Mouse (Mus musculus) layer of hippocampus, postnatal 36 days (tissue): ENCODE data around the gene Gm26938. TPM values are rescaled to one million over a fixed set of nuclear protein-coding genes. Genes with fewer than 3 reads are reported as not detected.

Experiments
- DNase-seq, 2 experiments: peaks; one replicate each; pipeline ENCODE4 v3.0.0; 2022
- total RNA-seq, 2 experiments: library from RNA; stranded (reverse); gene quantifications; 2 replicates each; pipeline ENCODE4 v1.2.3; 2021

The Gm26938 gene
- total RNA-seq: not detected

DNA sequence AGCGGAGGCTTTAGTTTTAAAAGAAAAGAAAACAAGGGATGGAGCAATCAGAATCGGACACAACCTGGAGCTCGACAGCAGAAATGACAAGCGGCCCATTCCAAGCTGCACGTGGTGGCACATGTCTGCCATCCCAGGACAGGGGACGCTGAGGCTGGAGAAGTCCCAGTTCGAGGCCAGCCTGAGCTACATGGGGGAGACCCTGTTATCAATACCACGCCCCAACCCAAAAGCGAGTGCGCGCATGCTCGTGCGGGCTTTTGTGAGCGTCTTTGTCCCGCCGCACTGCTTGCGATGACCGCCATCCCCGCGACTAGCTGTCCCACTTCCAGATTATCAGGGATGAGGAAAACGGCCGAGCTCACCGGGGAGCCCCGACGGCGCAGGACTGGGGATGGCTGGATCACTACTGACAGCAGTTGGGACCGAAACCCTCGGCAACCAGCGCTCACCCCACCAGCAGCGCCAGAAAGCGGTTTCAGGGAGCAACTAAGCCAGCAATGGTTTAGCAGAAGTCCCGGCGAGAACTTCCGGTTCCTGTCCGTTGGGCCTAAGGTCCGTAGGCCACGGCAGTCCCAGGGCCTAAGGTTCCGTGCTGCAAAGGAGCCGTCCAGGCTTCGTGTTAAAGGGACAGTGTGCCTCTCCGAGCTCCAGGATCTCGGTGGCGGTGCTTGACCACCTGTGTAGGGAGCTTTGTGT, at the start of gene Gm26938, which contains the start of gene Psmg3:
TSS of gene Gm26938 (minus strand) at position 51 of the 699 bp plus-strand sequence.
TSS of gene Psmg3 (minus strand) at position 529 of the 699 bp plus-strand sequence.
- DNase-seq: peak; percentile 89

DNA sequence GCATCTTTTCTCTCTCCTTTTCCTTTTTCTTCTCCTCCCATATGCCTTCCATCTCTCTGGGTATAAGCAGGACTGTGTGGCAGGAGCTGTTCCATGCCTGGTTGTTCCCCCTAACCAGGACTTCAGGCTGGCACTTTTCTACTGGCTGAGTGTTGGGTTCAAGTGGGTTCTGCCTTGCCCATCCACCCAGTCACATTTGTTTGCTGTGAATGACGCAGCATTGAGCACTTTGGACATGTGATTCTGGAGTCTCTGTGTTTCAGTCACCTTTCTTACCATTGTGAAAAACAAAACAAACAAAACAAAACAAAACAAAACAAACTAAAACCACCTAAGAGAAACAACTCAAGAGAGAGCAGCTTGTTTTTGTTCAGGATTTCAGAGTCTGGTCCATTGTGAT, 45.3 kb upstream of the Gm26938 start:
- no peak for DNase-seq

DNA sequence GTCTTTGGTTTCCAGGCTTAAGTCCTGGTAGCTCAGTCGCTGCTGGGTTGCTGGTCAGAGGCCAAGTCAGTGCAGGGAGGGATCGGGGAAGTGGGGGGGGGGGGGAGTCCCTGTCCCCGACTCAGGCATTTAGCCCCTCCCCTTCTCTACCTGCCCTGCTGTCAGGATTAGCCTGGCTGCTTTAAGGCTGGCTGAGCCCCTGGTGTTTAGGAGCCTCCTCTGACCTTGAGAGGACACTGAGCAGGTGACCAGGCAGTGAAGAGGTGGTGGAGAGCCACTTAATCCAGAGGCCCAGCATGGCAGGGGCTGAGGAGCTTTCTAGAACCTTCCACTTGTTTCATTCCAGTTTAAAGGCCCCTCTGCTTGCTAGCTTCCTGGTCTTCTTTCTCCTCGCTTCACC, 44.7 kb upstream of the Gm26938 start:
- DNase-seq: no peak

DNA sequence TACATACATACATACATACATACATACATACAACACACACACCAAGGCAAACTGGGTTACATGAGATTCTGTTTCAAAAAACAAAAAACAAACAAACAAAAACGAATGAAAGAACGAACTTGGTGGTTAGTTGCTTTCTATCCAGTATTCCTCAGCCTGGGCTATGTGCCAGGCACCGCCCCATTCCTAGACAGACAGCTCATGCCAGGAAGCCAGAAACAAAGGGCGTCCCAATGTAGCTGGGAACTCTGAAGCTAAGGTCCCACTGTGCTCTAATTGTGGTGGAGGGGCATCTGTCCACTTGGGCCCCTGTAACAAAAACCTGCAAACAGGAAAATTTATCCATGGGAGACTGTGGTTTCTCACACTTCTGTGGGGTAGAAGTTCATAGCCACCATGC, 36.6 kb upstream of the Gm26938 start:
- peak in 1 of 2 experiments; percentile 19 for DNase-seq

DNA sequence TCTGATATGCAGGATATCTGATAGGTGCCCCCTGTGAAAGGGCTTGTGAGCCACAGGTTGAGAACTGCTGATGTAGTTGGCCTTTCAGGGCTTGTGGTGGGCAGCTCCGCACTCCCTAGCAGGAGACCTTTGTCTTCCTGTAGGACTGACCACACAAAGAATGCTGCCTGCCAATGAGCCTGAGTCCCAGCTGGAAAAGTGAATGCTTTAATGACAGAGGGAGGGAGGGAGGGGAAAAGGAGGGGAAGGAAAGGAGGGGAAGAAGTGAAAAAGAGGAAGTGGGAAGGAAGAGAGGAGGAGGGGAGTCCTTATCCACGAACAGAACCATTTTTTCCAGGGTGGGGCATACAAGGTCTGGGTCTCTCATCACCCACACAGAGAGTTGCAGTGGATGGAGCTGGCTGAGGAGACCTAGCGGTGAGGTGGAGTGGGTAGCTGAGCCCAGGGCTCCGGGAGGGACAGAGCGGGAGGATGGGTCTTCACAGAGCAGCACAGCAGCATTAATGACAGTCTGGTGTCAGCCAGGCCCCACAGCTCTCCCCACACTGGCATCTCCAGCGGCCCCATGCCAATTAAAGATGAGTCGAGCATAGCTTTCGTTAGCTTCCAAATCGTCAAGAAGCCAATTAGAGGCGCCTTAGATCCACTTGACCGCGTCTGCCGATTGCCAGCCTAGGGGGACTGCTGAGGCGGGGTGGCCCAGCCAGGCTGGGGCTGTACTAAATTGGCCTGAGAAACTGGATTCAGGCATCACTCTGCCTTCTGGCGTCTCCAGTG, 34.3 kb upstream of the Gm26938 start:
- no peak for DNase-seq

DNA sequence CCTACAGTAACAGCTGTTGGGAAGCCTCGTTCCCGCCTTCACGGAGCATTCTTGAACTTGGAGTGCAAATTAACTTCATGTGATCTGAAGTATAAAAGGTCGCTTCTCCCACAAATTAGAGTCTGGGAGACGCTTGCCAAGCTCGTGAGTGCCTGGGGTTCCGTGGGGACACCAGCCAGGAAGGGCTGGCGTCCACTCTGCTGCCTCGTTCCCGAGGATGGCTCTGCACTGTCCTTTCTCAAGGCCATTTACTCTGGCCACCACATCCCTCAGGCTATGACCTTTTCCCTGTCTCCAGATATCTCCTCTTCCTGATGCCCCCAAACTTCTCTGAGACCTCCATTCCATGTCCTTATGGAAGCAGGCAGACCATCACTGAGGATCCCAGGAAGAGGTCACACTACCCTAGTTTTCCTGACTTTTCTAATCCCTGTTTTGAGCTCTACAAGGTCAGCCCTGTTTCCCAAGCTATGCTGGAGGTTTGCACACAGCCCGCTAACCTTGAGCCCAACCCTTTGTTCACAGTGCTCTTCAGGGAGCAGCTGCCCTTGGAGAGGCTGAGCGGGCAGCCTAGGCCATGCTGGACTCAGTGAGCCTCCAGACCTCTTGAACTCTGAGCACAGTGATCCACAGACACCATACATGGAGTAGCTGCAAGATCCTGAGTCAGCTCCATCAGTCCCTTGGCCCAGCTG, 23.6 kb upstream of the Gm26938 start:
- DNase-seq: no peak

DNA sequence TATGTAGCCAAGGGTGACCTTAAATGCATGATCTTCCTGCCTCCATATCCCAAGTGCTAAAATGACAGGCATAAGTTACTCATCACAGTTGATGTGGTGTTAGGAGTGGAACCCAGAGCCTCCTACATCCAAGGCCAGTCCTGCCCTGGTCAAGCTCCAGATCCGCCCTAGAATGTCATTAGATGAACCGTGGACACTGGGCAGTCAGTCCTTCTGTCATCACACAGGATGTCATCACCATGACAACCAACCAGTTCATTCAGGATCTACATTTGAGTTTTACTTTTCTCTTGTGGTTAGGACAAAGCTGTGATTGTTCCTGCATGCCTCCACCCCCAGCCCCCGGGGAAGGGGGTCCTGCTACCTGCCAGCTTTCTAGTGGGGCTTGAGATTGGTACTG, 12.9 kb upstream of the Gm26938 start:
- no peak for DNase-seq

DNA sequence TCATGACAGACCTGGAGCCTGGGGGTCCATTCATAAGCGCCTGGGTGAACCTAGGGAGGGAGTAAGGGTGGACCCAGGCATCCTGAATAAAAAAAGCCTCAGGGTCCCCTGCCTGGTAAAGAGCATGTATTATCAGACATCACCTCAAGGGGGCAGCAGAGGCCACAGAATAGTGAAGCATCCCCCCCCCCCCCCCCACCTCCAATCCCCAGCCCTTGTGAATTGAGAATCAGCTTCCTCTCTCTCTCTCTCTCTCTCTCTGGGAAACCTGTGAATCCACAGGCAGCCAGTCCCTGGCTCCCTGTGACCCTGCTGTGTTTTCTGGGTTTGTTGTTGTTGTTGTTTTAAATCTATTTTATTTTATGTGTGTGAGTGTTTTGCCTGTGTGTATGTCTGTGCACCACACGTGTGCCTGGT, 12.3 kb upstream of the Gm26938 start:
- peak; percentile 16 to 28 for DNase-seq

DNA sequence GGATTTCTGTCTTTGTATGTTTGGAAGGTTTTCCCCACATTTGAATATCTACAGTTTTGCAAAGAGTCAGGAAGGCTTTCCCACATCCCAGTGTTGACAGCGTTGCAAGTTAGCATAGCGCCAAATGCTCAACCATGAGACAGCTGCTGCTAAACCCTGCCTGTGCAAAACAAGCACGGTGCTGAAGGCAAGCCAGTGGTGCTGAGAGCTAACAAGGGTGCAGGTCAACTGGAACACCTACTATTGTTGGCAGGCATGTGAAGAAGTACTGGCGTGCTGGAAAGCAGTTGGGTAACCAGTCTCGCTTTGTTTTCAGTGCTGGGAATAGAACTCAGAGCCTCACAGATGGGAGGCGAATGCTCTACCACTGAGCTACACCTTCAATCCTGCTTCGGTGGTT, 9.5 kb upstream of the Gm26938 start:
- DNase-seq: no peak

DNA sequence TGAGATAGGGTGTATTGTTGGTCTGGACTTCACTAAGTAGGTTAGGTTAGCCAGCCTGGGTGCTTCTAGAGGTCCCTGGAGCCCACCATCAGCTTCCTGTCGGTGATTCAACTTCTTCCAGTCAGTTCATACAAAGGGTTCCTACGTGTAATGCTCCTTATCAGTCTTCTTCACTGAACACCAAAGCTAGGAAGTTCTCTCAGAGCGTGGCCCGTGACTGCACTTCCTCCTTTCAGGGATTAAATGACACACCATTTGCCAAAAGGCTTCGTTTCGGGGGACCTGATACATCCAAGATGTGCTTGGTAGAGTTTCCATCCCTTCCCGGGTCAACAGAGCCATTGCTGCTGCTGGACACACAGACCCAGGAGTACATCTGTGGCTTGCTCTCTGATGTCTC, 5.9 kb upstream of the Gm26938 start:
- no peak for DNase-seq

DNA sequence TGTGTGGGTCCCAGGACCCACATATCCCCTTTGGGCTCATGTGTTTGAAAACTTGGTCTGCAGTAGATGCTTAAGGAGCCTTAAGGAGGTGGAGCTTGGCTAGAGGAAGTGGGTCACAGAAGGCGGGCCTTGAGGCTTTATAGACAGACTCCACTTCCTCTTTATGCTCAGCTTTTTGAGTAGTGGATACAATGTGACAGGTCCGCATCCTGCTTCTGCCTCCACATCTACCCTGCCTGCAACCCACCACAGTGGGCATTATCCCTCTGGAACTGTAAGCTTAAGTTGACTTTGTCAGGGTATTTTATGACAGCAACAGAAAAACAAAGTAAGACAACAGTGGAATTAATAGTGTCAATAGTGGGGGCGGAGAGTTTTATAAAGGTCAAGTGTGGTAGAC, 4.5 kb upstream of the Gm26938 start:
- no peak for DNase-seq

DNA sequence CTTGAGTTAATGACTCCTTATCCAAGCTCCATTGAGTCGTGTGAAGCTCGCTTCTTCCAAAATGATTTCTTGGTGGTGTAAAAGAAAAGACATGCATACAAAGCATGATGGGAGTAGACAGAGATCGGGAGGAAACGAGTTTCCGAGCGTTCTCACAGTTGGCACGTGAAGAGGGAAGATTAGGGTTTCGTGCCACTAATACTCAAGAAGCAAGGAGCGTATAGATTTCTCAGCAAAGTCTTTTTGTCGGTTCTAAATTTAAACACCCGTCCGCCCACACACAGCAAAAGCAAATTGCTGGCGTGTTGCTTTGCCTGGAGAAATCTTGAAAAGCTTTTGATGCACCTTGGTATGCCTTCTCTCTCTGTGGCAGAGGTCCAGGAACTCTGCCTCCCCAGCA, 3.2 kb upstream of the Gm26938 start:
- no peak for DNase-seq

DNA sequence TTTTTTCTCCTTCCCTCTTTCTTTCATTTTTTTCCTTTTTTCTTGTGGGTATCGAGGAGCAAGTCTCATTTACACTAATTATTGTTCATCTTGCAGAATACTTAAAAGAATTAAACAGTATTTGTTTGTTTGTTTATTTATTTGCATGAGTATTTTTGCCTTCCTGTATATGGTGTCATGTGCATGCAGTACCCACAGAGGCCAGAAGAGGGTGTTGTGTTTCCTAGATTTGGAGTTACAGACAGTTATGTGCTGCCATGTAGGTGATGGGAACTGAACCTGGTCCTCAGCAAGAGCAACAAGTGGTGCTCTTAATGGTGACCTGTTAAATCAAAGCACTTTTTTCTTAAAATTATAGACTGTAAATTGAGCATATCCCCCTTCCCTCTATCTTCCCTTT, 1.4 kb upstream of the Gm26938 start:
- DNase-seq: no peak

DNA sequence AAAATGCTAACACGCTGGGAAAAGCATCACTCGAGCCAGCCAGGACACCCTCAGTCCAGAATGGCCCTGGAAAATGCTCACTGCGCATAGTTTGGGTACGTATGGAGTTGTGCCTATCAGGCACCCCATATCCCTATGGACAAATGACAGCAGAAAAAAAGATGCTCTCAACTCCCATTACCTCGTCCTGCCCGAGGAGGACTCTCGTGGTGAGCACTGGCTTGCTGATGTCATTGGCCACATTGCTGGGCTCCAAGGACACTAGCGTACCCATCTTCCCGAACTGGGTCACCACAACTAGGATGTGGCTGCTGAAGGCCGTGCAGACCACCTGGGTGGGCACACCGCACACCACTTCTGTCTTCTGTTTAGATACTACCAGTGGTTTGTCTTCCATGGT, 260 bp downstream of the Gm26938 start:
- DNase-seq: no peak

DNA sequence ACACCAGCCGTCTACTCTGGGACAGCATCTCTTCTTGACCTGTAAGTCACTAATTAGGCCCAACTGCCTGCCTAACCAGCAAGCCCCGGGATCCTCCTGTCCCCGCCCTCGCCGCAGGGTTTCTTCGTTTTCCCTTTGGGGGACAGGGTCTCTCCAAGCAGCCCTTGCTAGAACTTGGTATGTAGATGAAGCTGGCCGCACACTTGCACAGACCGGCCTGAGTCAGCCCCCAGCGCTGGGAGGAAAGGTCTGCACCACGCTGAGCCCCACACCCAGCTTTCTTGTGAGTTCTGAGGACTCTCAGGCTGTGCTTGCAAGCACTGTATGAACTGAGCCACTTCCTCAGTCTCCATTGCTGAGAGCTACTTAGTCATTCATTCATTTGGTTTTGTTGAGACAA, 1.7 kb downstream of the Gm26938 start:
- DNase-seq: no peak

DNA sequence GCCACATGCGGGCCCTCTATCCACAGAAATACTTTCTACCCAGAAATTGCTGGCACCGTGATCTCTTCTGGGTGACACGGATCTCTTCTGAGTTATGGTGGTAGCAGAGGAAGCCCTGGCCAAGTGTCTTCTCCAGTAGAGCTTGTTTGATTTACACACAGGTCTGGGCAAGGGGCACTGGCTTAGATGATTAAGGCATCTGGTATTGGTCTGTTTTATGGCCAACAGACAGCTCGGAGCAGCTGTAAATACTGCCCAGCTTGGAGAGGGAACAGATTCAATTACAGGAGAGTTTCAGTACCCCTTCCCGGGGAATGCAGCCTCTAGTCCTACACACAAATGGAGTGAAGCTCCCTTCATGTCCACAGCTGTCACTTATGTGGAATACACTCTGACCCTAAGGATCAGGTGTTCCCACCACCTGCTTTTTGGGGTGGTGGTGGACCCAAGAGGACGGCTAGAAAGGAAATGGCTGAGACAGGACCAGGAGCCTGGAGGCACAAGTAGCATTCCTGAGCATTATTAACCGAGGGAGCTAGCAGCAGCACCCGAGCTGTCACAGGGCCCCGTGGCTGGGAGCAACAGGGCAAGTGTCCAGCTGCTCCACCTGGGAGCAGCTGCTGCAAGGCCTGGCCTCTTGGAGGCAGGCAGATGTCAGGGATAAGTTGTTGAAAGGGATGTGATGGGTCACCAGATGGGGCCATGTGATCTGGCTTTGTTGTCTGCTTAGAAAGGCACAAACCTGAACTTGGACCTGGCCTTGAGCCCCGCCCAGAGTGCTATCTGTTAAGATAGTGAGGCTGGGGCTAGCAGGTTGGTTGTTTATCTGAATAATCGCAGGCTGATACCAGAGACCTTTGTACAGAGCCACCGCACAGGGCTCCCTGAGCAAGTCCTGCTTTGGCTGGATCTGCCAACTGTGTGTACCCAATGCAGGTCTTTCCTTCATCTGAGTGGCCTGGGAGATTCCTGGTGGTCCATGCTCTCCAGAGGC, 4.4 kb downstream of the Gm26938 start:
- no peak for DNase-seq

DNA sequence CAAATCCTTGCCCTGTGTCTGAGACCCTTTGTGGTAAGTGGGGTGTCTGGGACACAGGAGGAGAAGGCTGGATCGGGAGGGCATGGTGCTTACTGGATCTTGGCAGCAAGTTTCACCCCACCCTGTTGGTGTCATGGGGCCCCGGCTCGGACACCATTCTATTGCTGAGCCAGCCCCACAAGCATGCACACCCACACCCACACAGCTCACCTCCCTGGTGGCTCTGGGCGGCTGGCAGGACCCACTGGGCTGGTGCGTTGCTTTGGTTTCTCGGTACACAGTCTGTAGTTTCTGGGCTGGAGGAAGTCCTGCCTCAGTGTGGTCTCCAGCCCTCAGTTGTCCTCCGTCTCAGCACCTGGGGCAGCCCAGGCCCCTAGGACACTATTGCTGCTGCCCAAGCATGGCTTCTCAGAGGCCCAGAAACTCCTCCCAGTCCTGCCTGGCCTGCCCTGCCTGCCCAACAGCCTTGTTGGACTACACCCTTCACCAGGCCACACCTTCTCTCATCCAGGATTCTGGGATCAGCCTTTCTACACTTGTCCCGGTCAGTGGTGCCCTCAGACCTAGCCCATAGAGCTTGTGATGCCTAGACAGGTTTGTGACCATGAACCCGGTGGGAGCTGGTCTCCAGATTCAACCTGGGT, 6.5 kb downstream of the Gm26938 start, which contains the start of gene Tmem184a:
TSS of gene Tmem184a (minus strand) at position 380 of the 644 bp plus-strand sequence.
- no peak for DNase-seq

DNA sequence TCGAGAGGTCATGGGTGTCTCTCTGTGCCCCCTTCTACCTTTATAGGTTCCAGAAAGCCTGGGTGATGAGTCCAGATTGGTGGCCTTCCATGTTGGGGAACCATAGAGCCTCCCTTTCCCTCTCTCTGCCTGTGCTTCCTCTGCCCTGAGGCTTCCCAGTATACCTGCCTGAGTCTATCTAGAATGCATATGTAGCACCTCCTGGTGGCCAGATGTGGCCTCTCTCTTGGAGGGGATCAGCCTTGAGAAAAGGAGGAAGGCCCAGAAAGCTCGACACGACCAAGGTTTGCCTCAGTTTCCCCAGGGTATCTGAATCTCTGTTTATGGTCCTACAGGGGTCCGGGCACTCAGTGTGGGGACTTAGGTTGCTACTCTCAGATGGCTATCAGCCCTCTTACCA, 7.4 kb downstream of the Gm26938 start:
- no peak for DNase-seq

DNA sequence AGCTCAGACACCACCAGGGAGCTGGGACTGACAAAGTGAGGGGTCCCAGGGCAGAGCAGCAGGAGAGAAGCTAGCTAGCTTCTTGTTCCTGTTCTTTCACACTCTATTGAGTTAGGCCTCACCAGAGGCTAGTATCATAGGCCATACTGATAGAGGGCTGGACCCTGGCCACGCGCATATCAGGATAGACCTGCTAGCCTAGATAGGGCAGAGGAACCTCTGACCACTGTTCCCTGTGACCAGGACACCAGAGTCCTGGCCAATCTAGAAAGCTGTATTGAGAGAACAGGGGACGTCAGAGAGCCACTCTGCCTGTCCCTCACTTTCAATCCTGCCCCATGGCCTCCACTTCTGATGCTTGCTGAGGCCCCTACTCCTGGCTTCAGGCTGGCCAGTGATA, 8.2 kb downstream of the Gm26938 start:
- DNase-seq: no peak

DNA sequence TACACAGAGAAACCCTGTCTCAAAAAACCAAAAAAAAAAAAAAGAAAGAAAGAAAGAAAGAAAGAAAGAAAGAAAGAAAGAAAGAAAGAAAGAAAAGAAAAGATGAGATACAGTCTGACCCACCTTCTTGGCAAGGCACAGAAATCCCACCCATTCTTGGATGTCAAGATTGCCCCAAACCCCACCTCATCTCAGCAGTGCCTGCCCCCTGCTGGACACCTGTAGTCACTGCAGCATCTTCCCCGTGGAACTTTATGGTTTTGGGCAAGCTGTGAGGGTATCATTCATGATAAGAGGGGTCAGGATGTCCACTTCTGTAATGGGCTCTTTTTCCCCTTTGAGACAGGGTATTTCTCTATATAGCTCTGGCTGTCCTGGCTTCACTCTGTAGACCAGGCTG, 8.9 kb downstream of the Gm26938 start:
- no peak for DNase-seq

DNA sequence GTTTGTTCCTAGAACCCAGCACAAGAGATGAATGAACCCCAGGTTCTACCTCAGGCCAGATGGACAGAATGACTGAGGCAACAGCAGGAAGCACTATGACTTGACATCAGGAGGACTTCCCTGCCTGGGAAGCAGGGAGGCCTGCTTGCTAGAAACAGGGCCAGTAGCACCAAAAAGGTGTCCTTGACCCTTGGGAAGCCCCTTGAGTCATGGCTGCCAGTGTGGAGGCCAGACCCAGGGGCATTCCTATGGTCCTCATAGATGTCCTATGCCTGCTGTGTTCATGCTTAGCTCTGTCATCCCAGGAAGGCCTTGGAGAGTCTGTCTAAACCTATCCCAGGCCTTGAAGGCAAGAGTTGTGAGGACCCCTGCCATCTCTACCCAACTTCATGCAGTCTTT, 9.8 kb downstream of the Gm26938 start:
- DNase-seq: no peak

DNA sequence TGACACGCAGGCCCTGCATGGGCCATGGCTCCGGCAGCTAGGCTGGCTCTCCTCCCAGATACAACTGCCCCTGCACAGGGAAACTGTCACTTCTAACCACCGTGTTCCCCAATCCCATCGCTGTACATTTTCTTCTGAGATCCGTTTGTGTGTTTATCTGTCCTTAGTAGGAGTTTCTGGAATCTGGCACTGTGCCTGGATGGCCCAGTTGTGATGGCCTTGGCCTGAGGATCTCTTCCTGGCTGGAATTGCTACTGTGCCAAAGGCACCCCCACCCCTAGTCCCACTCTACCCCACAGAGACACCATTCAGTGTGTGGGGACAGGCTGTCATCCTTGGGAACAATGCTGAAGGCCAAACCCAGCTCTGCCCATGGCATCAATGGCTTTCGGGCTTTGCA, 10.2 kb downstream of the Gm26938 start:
- DNase-seq: no peak
